Mouse (Mus musculus) C2C12 (cell line): ENCODE measurements around the gene Lsm14a.

Source experiments
- CTCF ChIP-seq: IDR thresholded peaks from one replicate; pipeline ENCODE4 v1.5.1; 2011; ENCODE audit not compliant: control insufficient read depth, insufficient read depth, insufficient read length
- MAX ChIP-seq: IDR thresholded peaks from one replicate; pipeline ENCODE4 v1.6.1; 2011; ENCODE audit warnings: mild to moderate bottlenecking, control low read depth
- USF1 ChIP-seq: IDR thresholded peaks from one replicate; pipeline ENCODE4 v1.6.1; 2011; ENCODE audit warnings: low read depth, mild to moderate bottlenecking, control low read depth, moderate library complexity

- TF ChIP-seq CTCF (no peak), USF1 (no peak), MAX (no peak)
Observed at GRCm38 (mm10) chr7:34324857-34325256, 68.3 kb downstream of the Lsm14a start.
